Mouse (Mus musculus): Measurements from ENCODE around the gene Rilpl1.

- TF ChIP-seq ZC3H11A (IDR thresholded peaks at IDR 0.05; ENCODE audit: borderline replicate concordance, low read depth, low read length) (no peak), HCFC1 (IDR thresholded peaks at IDR 0.05; ENCODE audit: borderline replicate concordance, insufficient read depth, low read length) (no peak), MAFK (IDR thresholded peaks at IDR 0.05; ENCODE audit: insufficient read depth, low read depth, low read length) (no peak)
Observed at GRCm38 (mm10) chr5:124469486-124469885, 61.7 kb downstream of the Rilpl1 start.
